8 mouse cellular contexts compared by ENCODE assay signal in genomic region chr8:120416522-120417394, GRCm38 (mm10).
A peak's percentile ranks its signal among the peaks of the same experiment; 100 is the strongest.
DNase-seq lines count a peak whose midpoint lies in the region; ATAC-seq lines count a peak whose summit lies in the region.

No protein-coding gene starts in this region.

- no peaks in the 10 kb centered on the region for H3K36me3 ChIP-seq in hindbrain, embryonic 10.5 days

- 4% methylated on average over 33 of the region's 33 CpGs for WGBS in hindbrain, embryonic 10.5 days

- no peak for ATAC-seq in inflammation-experienced regulatory T-cells, adult 6 months

- H3K4me3 ChIP-seq in hindbrain, embryonic 10.5 days: peak overlapping the region; percentile 30

- peak overlapping the region; percentile 88 for H3K27ac ChIP-seq in hindbrain, embryonic 10.5 days

- peaks cover 71% of the 10 kb centered on the region for H3K27me3 ChIP-seq in hindbrain, embryonic 10.5 days (ENCODE audit: insufficient read depth, poor library complexity, severe bottlenecking)

- H3K9me3 ChIP-seq in hindbrain, embryonic 10.5 days: no peaks in the 10 kb centered on the region

- peaks cover 100% of the 10 kb centered on the region for H3K4me1 ChIP-seq in hindbrain, embryonic 10.5 days (replicated peaks)

- peak; percentile 98 for DNase-seq in MN1 (ENCODE audit: low spot score)
- DNase-seq in cerebellum, adult 9-11 months: peak; percentile 53
- DNase-seq in forelimb bud, embryonic 11.5 days (ENCODE audit: low read depth, low spot score): peak; percentile 72
- DNase-seq in hindbrain, embryonic 10.5 days (ENCODE audit: low spot score): peak; percentile 84
- peak; percentile 62 to 77 for DNase-seq in layer of hippocampus, postnatal 10 days (ENCODE audit: low spot score in 2 of 2)
- peak; percentile 89 to 97 for DNase-seq in lung, postnatal 4 days
- DNase-seq in right cerebral cortex, postnatal 14 days: peak; percentile 55
